Mouse (Mus musculus) layer of hippocampus, adult 18-20 months (tissue): ENCODE results near the gene Gm10277. TPM values are rescaled to one million over a fixed set of nuclear protein-coding genes. Genes with fewer than 3 reads are reported as not detected.
A peak's percentile ranks its signal among the peaks of the same experiment; 100 is the strongest.

Source experiments
- DNase-seq, 2 experiments: peaks; one replicate each; pipeline ENCODE4 v3.0.0; 2022; ENCODE audit warnings: low spot score in 2 of 2
- long read RNA-seq: library from polyadenylated mRNA; stranded (forward); transcript quantifications from one replicate; pipeline ENCODE4 v2.0.0, GENCODE M21; 2021
- total RNA-seq, 2 experiments: library from RNA; stranded (reverse); gene quantifications; 2 replicates each; pipeline ENCODE4 v1.2.3; 2021

The Gm10277 gene
- total RNA-seq = not detected
- long read RNA-seq = 0 reads

- DNase-seq = no peak
Measured at GRCm38 (mm10) chr11:77787707-77788106, at the start of gene Gm10277. TSS of gene Gm10277 (minus strand) at chr11:77787747.

GRCm38 (mm10) chr11:77836751-77837150, 49.2 kb upstream of the Gm10277 start:
- DNase-seq = no peak

- DNase-seq = no peak
Measured at GRCm38 (mm10) chr11:77836290-77836689, 48.7 kb upstream of the Gm10277 start.

GRCm38 (mm10) chr11:77835109-77835508, 47.6 kb upstream of the Gm10277 start:
- DNase-seq = no peak

- no peak for DNase-seq
Measured at GRCm38 (mm10) chr11:77832541-77832940, 45.0 kb upstream of the Gm10277 start.

- DNase-seq = no peak
Measured at GRCm38 (mm10) chr11:77830875-77831274, 43.3 kb upstream of the Gm10277 start.

- no peak for DNase-seq
Measured at GRCm38 (mm10) chr11:77829043-77829841, 41.7 kb upstream of the Gm10277 start.

GRCm38 (mm10) chr11:77828163-77828562, 40.6 kb upstream of the Gm10277 start:
- DNase-seq = no peak

GRCm38 (mm10) chr11:77827241-77827995, 39.9 kb upstream of the Gm10277 start:
- peak; percentile 65 to 89 for DNase-seq

- DNase-seq = no peak
Measured at GRCm38 (mm10) chr11:77826311-77826710, 38.8 kb upstream of the Gm10277 start.

GRCm38 (mm10) chr11:77825853-77826252, 38.3 kb upstream of the Gm10277 start:
- DNase-seq = peak in 1 of 2 experiments; percentile 84

- peak in 1 of 2 experiments; percentile 77 for DNase-seq
Measured at GRCm38 (mm10) chr11:77822781-77823180, 35.2 kb upstream of the Gm10277 start.

GRCm38 (mm10) chr11:77821648-77822047, 34.1 kb upstream of the Gm10277 start:
- DNase-seq = peak in 1 of 2 experiments; percentile 76

GRCm38 (mm10) chr11:77816003-77816402, 28.5 kb upstream of the Gm10277 start:
- no peak for DNase-seq

- no peak for DNase-seq
Measured at GRCm38 (mm10) chr11:77813969-77814368, 26.4 kb upstream of the Gm10277 start.

GRCm38 (mm10) chr11:77810018-77810417, 22.5 kb upstream of the Gm10277 start:
- no peak for DNase-seq

GRCm38 (mm10) chr11:77809215-77809614, 21.7 kb upstream of the Gm10277 start:
- DNase-seq = no peak

- no peak for DNase-seq
Measured at GRCm38 (mm10) chr11:77808051-77808465, 20.5 kb upstream of the Gm10277 start.

- DNase-seq = no peak
Measured at GRCm38 (mm10) chr11:77806855-77807254, 19.3 kb upstream of the Gm10277 start.

- DNase-seq = no peak
Measured at GRCm38 (mm10) chr11:77806218-77806617, 18.7 kb upstream of the Gm10277 start.

- DNase-seq = no peak
Measured at GRCm38 (mm10) chr11:77802341-77802865, 14.9 kb upstream of the Gm10277 start.
